Mouse (Mus musculus) C2C12 (cell line): ENCODE data around the gene Fgd3.

ENCODE experiments used
- CEBPB ChIP-seq: IDR thresholded peaks from one replicate; pipeline ENCODE4 v1.6.1; 2011; ENCODE audit warnings: low read depth, mild to moderate bottlenecking, control low read depth, moderate library complexity
- CTCF ChIP-seq: IDR thresholded peaks from one replicate; pipeline ENCODE4 v1.5.1; 2011; ENCODE audit not compliant: control insufficient read depth, insufficient read depth, insufficient read length
- MAX ChIP-seq: IDR thresholded peaks from one replicate; pipeline ENCODE4 v1.6.1; 2011; ENCODE audit warnings: mild to moderate bottlenecking, control low read depth
- MYOD1 ChIP-seq: IDR thresholded peaks from one replicate; pipeline ENCODE4 v1.6.1; 2011; ENCODE audit warnings: low read depth; ENCODE audit not compliant: control insufficient read depth, insufficient read length
- MYOG ChIP-seq: IDR thresholded peaks from one replicate; pipeline ENCODE4 v1.6.1; 2011; ENCODE audit not compliant: control insufficient read depth, insufficient read length; ENCODE audit errors: extremely low read depth
- USF1 ChIP-seq: IDR thresholded peaks from one replicate; pipeline ENCODE4 v1.6.1; 2011; ENCODE audit warnings: low read depth, mild to moderate bottlenecking, control low read depth, moderate library complexity

- TF ChIP-seq CTCF (peak; percentile 59), MAX (no peak), MYOG (no peak), CEBPB (no peak), MYOD1 (no peak), USF1 (no peak)
Observed at GRCm38 (mm10) chr13:49338893-49339546, 18.9 kb upstream of the Fgd3 start.
